Mouse (Mus musculus) lung, adult 18-20 months (tissue): ENCODE data around the gene Dvl2.
A peak's percentile ranks its signal among the peaks of the same experiment; 100 is the strongest.
"Not testable (repeated sequence)": the region's sequence is repeated elsewhere in the genome, so short reads cannot be mapped to it uniquely, and the experiment has no call there.

Experiments
- DNase-seq, 2 experiments: peaks; one replicate each; pipeline ENCODE4 v3.0.0; 2022; ENCODE audit warnings: mixed read lengths in 2 of 2

Dvl2 gene

DNA sequence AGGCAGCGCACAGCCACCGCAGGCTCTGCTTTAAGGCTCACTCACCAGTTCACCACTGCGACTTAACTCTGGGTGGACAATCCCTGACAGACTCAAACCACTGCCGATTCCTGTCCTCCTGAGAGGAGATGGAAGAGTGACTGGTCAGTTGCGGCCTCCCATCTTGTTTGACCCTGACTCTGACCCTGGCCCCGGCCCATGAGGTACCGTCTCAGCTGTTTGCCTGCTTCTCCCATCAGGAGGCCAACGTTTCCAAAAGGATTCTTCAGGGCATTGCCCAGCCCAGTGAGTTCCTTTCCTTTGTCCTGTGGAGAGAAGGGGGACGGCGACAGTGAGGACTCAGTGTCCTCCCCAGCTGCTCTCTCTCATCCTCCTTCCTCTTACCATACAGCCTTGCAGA lies 10.6 kb downstream of the Dvl2 start:
- no peak for DNase-seq

DNA sequence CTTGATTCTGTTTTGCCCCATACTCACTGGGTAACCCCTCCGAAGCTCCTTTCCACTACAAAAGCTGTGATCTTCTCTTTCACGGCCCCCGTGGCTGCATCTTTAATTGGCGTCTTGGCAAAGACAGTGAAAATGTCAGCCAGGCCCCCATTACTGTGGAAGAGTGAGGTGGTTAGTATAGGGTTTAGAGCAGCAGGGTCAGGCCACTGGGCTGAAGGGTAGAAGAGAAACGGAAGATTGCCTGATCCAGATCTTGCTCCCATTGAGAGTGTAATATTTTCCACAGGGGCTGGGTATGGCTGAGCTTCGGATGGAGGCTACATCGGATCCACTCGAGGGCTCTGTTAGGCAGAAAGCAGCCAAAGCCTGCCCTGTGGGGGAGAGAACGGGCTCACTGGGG lies 12.5 kb downstream of the Dvl2 start:
- no peak for DNase-seq

DNA sequence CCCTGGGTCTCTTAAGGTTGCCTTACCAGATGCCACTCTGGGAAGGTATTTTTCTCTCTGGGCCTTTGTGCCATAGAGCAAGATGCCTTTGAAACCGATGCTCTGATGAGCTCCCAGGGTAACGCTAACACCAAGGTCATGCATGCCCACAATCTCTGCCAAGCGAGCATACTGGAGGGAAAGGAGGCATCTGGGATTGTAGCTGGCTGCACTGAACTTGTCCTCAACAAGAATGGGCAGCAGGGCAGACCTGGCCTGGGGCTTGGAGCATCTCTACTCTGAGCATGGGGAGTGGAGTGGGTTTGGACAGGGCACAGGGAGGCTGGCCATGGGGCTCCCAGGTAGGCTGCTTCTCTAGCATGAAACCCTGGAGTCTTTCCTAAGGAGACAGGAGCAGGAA lies 13.0 kb downstream of the Dvl2 start:
- DNase-seq = no peak

DNA sequence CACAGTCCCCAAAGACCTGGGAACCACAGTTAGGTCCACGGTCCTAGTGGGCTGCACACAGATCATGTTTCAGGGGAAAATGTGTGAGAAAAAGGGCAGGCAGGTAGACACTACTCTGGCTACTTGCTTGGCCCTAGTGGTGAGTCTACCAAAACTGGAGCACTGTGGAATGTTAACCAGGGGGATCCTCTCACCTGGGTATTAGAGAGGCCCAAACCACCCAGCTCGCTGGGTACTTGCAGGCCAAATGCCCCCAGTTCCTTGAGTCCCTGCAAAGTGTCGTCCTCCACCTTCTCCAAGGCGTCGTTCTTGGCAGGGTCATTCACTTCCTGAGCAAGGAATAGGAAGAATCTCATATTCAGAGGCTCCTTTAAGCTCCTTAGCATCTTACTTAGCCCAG lies 13.7 kb downstream of the Dvl2 start:
- no peak for DNase-seq

DNA sequence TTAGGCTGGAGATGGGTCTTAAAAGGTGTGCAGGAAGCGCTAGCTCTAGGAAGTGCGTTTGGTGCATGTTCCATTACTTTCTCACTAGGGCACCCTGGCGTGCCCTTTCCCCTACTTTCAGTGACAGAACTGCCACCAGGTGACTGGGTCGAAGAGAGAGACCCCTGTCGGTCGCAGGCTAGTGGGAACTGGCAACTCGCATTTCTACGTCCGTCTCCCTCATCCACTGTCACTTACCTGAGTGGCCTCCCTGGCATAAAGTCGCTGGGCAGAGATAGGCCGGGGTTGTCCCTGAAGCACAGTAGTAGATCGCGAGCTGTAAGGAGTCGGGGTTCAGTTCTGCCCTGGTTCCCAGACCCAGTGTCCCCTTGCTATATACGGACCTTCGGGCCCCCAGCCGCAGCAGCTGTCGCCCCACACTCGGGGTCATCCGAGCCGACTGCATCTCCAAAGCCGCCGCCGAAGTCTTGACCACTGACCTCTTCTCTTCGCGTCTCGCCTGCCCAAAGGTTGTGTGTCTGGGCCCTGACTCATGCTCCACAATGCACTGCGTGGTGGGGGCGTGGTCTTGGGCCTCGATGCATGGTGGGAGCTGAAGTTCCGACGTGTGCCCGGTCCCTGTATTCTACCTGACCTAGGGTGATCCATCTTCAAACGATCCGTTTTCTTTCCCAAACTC lies 14.6 kb downstream of the Dvl2 start, which contains the start of gene Acadvl:
Gene Acadvl (minus strand): TSS at position 532 of the 679 bp plus-strand sequence.
- peak; percentile 91 to 93 for DNase-seq

DNA sequence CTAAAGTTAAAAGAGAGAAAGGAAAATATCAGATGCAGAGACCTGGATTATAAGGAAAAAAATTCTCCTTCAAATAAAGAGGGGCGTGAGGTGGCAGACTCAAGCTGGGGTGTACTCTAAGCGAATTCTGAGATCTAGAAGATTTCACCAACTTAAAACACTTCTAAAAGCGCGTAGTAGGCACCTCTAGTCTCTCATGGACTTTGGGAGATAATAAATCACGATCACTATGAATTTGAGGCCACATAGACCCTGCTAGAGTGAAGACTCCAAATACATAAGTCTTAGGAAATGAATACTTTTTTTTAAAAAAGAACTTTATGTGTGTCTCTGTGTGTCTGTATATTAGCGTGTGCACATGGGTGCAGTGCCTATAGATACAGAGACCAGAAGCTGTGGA lies 15.3 kb downstream of the Dvl2 start:
- DNase-seq = no peak

DNA sequence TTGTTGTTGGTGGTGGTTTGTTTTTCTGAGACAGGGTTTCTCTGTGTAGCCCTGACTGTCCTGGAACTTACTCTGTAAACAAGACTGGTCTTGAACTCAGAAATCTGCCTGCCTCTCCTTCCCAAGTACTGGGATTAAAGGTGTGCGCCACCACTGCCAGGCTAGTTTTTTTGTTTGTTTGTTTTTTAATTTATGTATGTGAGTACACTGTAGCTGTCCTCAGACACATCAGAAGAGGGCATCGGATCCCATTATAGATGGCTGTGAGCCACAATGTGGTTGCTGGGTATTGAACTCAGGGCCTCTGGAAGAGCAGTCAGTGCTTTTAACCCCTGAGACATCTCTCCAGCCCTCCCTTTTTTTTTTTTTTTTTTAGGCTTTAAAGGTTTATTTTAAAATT lies 15.8 kb downstream of the Dvl2 start:
- DNase-seq = not testable (repeated sequence)

DNA sequence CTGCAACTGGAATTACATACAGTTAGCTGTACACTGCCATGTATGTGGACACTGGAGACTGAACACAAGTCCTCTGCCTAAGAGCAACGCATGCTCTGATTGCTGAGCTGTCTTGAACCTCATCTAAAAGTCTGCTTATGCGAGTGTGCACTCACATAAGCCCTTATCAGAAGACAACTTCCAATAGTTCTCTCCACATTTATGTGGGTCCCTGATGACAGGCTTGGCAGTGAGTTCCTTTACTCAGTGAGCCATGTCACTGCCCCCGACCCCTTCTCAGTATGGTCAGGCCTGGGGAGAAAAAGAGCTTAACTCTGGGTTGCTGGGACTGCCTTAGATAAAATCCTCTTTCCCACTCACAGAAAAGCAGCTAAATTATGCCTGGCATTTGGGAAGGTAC lies 16.3 kb downstream of the Dvl2 start, which contains the start of gene Dlg4:
Gene Dlg4 (plus strand): TSS at position 274 of the 400 bp plus-strand sequence.
- no peak for DNase-seq

DNA sequence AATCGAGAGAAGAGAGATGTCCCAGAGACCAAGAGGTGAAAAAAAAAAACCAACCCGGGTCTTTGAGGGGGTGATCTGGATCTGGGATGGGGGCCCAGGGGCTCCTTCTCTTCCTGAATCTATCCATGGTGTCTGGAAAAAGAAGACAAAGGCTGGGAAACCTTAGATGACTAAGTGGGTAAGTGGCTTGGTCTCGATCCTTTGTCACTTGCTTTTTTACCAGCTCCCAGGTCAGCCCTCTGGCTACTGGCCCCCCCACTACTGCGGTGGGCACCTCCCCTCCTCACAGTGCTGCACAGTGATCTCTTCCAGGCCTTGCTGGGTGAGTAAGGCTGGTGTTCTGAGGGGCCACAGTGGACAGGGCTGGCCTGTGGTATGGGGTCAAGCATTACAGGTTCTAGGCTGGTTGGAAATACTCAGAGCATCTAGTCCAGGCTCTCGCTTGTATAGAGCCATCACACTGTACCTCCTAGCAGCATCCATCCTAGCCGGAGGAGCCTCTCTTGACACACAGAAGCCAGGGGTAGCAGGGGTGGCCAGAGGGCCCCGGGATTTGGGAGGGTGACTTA lies 16.9 kb downstream of the Dvl2 start:
- DNase-seq = no peak

DNA sequence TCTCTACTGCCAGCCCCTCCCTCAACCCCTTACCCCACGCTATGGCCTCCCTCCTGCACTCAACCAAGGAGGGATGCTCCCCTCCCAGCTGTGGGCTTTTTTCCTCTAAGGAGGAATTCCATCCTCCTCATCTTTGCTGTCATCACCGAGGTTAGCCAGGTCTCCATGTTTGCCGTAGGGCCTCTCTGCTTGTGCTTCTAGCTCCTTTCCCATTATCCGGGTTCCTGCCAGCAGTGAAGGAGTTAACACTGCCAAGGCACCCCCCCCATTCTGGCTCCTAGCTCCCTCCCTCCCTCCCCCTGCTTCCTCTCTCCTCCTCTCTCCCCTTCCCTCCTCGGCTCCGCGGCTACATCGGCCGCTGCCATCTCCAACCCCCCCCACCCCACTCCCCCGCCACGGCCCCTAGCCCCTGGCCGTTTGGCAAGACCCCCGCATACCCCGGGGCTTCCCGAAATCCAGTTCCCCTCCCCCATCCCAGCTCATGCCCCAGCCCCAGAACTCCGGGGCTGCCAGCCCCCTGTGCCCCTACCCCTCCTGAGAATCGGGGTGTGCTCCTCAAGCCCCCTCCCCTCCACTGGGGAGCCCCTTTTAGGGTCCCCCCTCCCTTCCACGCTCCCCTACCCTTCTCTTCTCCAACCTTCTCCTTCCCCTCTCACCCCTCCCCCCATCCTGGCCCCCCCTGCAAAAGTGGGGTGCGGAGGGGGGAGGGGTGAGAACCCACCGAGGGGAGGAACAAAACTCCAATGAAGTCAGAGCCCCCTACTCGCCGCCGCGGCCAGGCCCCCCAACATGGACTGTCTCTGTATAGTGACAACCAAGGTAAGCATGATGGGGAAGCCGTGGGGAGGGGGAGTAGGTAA lies 18.0 kb downstream of the Dvl2 start:
- peak in 1 of 2 experiments; percentile 23 for DNase-seq

DNA sequence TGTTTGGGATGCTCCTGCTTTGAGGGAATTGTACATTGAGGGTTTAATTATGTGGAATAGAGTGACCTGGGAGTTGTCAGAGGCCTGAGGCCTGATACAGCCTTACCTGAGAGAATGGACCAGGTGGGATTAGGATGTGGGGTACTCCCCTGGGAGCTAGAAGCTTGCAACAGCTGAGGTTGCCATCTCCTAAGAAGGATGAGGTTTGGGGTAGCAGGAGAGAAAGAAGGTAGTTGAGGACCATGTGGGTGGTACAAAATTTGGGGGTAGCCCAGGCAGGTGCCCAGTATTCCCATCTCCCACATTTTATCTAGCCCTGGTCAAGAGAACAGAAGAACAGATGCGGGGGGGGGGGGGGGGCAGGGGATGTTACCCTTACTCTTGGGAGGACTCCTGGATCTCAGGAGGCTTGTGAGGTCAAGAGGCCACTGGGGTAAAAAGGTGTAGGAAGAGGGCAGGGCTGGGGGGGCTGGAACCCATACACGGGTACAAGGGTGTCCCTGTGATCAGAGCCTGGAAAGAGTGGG lies 19.2 kb downstream of the Dvl2 start:
- DNase-seq = no peak

DNA sequence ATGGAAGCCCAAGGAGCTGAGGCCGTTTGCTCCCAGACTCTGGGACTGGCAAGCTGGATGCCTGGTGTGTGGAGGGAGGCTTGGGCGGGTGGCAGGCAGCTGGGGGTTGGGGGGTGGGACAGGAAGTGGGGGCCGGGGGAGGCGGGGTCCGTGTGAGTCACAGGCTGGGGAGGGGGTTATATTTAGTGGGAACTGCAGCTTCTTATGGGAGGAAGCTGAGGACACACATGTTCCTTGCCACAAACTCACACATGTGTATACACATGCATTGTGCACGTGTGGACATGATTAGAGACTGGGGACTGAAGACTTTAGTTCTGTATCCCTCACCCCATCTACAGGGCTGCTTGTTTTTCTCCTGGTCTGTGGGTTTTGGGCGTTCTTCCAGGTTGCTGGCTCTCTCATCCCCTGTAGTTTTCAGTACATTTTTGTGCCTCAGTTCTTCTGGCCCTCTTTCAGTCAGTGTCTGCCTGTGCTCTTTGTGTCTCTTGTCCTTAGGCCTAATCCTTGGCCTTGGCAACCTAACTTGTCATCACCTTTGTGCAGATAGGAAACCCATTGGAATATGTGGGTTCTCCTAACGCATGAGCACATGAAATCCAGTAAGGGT lies 19.7 kb downstream of the Dvl2 start:
- DNase-seq = no peak

DNA sequence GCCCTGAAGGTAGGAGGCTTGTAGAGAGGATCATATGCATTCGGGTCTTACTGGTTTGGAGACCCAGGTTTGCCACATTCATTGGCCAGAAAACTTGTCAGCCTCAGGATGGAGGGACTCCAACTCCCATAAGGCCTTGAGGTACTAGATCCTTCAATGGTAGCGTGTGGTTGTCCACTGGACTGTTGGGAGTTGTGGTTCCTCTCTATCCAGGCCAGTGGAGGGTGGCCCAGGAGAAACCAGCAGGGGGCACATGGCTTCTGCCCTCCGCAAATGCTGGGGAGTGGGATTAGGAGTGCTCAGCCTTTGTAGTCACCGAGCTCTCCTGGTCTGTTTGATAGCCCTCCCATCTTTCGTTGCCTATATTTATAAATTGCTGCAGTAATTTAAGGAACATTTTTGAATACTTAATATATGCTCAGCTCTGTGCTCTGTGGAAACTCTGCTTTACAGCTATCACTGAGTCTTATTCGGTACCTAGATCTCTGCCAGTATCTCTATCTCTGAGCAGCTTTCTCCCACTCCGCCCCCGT lies 20.4 kb downstream of the Dvl2 start:
- peak; percentile 77 to 84 for DNase-seq

DNA sequence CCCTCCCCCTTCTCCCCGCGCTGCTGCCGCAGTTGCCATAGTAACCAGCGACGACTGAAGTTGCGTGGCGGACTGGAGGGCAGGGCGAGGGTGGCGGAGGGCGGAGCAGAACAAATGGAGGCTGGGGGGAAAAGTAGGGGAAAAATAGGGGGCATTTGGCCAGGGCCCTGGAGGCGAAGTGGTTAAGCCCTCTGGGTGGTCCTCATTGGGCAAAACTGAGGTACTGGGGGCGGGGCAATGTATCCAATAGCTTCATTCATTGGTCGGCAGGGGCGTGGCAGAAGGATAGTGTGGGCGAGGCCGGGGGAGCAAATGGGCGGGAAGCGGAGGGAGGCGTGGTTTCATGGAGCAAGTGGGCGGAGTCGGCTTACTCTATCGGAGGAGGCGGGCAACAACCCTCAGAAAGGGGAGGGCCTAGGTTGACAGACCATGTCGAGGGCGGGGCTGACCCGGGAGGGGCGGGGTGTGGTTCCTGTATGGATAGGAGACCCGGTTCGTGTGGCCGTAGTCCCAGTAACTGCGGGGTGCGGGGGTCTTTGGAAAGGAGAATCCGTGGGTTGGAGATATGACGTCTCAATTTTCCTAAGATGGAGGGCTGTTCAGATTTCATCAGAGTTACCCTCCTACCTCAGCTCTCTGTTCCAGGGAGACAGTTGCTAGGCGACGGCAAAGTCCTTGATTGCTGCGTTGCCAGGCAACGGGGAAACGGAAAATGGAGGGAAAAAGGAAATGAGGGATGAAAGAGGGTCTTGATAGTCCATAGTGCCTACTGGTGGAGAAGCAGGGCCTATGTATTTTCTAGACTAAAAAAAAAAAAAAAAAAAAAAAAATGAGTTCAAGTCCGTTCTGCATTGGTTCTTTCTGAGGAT lies 21.1 kb downstream of the Dvl2 start:
- peak; percentile 96 for DNase-seq

DNA sequence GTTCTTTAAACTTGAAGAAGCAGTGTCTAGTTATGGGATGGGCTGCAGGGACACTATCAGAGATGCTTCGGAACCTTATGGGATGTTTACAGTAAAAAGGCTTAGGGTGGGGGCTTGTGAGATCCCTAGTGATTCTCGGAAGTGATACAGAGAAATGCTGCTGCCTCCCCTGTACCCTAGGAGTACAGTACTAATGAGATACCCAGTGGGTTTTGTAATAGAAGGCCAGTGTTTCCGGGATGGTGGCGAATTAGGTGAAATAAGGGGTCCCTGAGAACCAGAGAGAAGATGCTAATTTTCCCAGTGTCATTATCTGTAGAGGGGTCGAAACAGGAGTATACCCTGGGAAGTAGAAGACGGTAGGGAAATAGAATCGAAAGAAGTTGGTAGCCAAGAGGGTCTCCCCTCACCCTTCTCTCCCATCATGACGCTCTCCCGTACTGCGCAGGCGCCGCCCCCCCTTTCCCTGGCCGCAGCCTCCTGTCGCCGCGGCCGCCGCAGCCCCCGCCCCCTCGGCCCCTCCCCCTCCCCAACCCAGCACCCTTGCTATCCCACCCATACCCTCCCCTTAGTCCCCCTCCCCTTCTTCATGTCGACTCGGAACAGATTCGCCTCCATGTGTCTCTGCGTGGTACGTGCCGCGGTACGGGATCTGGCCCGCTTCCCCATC lies 23.2 kb downstream of the Dvl2 start:
- no peak for DNase-seq

DNA sequence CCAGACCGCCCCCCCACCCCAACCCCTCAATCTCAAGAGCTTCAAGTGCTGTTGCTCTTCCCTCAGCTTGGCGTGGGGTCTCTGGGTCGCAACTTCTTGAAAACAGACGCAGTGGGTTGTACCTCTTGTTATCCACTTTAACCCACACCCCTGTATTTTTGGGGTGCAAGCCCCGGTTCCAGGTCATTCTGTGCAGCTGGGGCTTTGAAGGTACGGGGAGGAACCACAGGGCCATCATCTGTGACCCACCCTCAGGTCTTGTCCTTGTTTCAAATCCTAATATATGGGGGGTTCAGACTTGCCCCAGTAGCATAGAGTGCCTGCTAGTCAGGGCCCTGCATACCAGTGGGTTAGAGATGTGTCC lies 23.7 kb downstream of the Dvl2 start:
- DNase-seq = no peak

DNA sequence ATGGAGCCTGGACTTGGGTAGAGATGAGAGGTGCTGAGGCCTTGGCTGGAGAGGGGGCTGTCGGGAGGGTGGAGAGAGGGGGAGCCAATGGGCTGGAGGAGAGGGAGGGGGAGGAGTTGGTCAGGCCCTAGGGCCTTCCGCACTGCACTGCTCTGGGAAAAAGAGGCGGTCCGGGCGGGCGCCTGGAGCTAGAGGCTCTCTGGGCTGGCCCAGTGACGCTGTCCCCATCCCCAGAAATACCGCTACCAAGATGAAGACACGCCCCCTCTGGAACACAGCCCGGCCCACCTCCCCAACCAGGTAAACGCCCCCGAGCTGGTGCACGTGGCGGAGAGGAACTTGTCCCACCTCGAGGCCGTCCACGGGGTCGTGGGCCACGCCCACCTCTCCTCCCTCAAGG lies 26.3 kb downstream of the Dvl2 start:
- DNase-seq = peak in 1 of 2 experiments; percentile 36

DNA sequence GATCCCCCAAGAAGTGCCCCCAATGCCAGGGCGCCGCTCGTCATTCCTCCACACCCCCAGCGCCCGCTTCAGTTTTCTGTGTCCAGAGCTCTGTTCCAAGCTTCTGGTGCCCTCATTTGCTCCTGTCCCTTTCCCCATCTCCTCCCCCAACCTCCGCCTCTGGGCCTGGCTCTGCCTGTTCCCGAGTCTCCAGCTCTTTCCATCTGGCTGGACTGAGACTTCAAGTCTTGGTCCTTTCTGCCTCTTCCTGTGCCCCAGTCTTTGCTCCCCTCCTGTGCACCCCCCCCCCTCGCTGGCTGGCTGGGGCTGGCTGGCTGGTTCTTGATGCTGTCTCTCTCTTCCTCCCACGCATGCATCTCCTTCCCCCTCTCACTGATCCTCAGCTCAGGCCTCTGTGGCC lies 27.0 kb downstream of the Dvl2 start:
- DNase-seq = no peak

DNA sequence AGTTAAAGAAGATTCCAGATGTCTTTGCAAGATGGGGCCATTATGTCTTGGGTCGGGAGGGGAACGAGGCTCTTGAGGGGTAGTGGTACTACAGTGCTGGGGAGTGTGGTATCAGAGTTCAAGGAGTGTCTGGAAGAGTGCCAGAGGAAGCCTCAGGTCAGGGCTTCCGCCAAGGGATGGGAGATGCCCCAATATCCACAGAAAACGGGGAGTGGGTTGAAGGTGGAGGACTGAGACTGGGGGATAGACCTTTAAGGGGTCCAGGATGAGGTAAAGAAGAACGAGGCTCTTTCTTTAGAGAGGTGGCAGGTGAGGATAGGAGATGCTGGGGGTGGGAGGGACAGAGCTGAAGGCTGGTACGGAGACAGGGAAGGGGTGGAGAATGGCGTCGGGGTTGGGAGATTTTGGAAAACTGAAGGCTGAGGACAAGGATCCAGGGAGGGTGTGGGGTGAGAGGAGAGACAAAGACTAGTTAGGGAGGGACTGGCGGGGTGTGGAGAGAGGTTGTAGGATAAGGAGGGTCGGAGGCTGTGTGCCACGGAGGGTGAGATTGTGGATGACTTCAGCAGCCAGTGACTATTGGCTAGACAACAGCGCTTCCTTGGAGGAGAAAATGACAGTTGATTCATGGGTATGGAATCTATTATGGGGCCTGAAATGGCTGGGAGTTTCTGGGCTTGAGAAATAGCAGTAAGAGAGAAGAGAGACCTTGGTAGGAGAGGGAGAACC lies 28.2 kb downstream of the Dvl2 start:
- DNase-seq = no peak

DNA sequence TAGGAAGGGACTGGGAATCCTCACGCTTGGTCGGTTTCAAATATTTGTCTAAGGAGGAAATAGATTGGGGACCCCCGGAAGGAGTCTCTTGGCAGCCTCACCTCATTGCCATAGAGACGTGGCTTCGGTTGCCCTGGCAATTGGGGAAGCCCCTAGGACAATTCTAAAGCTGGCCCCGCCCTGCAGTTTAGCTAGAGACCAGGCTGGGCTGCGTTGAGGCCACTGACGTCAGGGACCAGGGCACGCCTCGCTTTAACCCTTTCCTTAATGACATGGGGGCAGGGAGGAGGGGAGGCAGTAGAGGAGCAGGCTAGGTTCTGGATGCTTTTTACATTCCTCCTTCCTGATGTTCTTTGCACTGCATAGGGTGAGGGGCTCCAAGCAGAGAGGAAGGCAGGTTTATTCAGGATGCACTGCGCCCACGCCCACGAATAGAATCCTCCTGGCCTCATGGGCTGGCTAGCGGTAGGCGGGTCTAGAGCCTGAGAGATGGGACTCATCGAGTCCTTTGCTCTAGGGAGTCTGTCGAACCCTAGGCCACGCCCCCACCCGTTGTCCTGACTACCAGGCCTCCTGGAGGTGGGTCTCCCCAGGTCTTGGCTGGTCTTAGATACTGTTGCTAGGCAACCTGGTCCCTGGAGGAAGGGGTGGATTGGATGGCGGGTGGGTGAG lies 28.9 kb downstream of the Dvl2 start:
- peak; percentile 62 to 66 for DNase-seq
